Mouse (Mus musculus) kidney, adult 2 months (tissue): ENCODE results near the gene Gpat2. TPM values are rescaled to one million over a fixed set of nuclear protein-coding genes. Genes with fewer than 3 reads are reported as not detected.
A peak's percentile ranks its signal among the peaks of the same experiment; 100 is the strongest.

Experiments
- DNase-seq: peaks from one replicate; pipeline ENCODE4 v3.0.0; 2021
- H3K27ac ChIP-seq: fragments of 200-500 bp; 2 replicates; pipeline ENCODE4 v1.5.1; 2012; ENCODE audit warnings: low read depth, low read length, control low read depth, inconsistent platforms; ENCODE audit not compliant: insufficient read depth
- H3K27me3 ChIP-seq: fragments of 200-500 bp; replicated peaks from 2 replicates; pipeline ENCODE4 v1.6.1; 2012; ENCODE audit warnings: mild to moderate bottlenecking, moderate library complexity, low read length, inconsistent platforms; ENCODE audit not compliant: control insufficient read depth, insufficient read depth
- H3K36me3 ChIP-seq: fragments of 200-500 bp; 2 replicates; pipeline ENCODE4 v1.6.1; 2012; ENCODE audit warnings: mild to moderate bottlenecking, moderate library complexity, low read length, inconsistent platforms; ENCODE audit not compliant: control insufficient read depth, insufficient read depth
- H3K4me1 ChIP-seq: fragments of 200-500 bp; 2 replicates; pipeline ENCODE4 v1.6.1; 2011; ENCODE audit warnings: low read length; ENCODE audit not compliant: control insufficient read depth, insufficient read depth
- H3K4me3 ChIP-seq: fragments of 200-500 bp; 2 replicates; pipeline ENCODE4 v1.5.1; 2011; ENCODE audit warnings: mild to moderate bottlenecking, low read depth, low read length, control low read depth; ENCODE audit not compliant: insufficient read depth
- CTCF ChIP-seq: fragments of 200-500 bp; conservative IDR thresholded peaks from 2 replicates; pipeline ENCODE4 v1.5.1; 2011; ENCODE audit warnings: low read depth, mild to moderate bottlenecking, control low read depth, low read length, moderate library complexity, mixed read lengths; ENCODE audit not compliant: insufficient read depth, insufficient read length
- POLR2A ChIP-seq: fragments of 200-500 bp; IDR thresholded peaks from one replicate; pipeline ENCODE4 v1.6.1; 2011; ENCODE audit warnings: low read depth, low read length, control low read depth
- WGBS: fragments of 180-500 bp; shearing (Covaris S2); methylation state at CpG from one replicate; pipeline ENCODE4 v1.1.7; 2018; 5-methylcytosine and 5-hydroxymethylcytosine counted together
- polyA plus RNA-seq: library from polyadenylated mRNA; depleted of rRNA; stranded (reverse); fragments of >200 nt; gene quantifications from 2 replicates; pipeline ENCODE4 v1.2.3, GENCODE M21; 2012; rRNA removed

Gpat2 gene
- polyA plus RNA-seq, 1 experiment, result 1.4 TPM

DNA sequence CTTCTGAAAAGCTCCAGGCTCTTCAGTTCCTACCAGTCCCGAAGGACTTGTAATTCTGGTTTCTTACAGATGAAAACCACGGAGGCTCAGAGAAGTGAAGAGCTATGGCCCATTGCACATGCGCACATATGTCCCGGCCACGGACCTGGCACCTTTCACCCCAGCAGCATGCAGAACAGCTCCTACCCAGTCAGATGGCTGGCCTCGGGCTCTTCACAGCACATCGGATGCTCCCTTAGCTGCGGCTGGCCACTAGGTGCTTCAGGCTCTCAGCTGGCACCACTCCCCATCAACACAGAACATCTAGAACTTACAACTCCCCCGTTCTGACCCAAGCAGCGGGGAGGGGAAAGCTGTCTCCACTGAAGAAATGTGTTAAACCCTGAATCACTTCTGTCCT, 54.8 kb downstream of the Gpat2 start:
- 0 out of 2 replicates have a peak, but pooled peaks cover 5% of the 10 kb centered on the region for H3K4me1 ChIP-seq
- no peak overlapping the region for H3K4me3 ChIP-seq

DNA sequence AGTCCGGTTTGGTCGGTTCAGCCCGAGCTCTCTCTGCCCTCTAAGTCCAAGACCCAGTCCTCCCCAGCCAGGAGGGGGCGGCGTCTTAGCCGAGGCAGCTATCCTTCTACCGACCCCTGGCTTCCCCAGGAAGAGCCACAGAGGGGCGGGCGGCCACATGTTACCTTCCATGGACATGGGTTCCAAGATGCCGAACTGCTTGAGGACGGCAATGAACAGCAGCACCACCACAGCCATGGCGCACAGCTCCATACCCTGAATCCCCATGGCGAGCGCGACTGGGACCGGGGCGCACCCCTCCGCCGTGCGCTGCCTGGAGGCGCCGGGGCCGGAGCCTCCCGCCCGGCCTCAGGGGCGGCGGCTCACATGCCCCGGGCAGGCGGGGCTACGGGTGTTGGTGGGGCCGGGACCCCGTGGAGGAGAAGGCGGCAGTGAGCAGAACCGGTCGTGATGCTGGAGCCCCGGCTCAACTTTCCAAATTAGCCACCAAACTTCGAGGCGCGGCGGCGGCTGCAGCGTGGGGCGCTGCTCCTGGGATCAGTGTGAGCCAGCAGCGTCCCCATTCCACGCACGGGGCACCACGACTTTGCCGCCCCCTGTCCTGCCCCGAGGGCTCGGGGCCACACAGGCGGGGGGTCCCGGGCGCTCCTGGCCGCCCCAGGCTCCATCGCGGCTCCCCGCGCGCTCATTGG, 57.0 kb downstream of the Gpat2 start:
- Histone ChIP-seq H3K36me3 (no peaks in the 10 kb centered on the region), H3K27me3 (no peaks in the 10 kb centered on the region; the same call in 1 of the 2 replicates), H3K27ac (no peak overlapping the region), H3K4me3 (peak overlapping the region; percentile 50), H3K4me1 (0 out of 2 replicates have a peak, but pooled peaks cover 5% of the 10 kb centered on the region)
- DNase-seq, result no peak
- TF ChIP-seq POLR2A (no peak), CTCF (no peak)
- WGBS, result under 1% methylated on average over 59 of the region's 59 CpGs

More for the DNA sequence above, 54.8 kb downstream of the Gpat2 start:
- WGBS, result 56% methylated on average over 10 of the region's 10 CpGs
- no peaks in the 10 kb centered on the region for H3K36me3 ChIP-seq
- no peaks in the 10 kb centered on the region; the same call in 1 of the 2 replicates for H3K27me3 ChIP-seq
- no peak overlapping the region for H3K27ac ChIP-seq
- no peak for DNase-seq
- TF ChIP-seq POLR2A (no peak), CTCF (no peak)

DNA sequence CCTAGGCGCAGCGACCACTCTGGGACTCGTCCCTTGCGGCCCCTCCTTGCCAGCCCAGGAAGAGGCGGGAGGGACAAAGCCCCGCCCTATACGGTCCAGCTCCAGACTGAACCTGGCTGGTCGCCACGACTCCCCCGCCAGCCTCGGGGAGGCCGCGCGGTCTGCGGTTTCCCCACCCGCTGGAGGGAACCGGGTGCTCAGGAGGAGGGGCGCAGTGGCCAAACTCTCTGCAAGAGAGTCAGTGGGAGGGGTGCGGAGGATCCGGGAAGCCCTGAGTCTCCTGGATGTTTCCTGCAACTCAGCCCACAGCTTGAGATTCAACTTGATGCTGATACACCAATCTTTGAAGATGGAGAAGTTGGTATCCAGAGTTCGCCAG, 57.5 kb downstream of the Gpat2 start:
- TF ChIP-seq CTCF (no peak), POLR2A (no peak)

GRCm38 (mm10) chr2:127483001-127483400, 58.0 kb downstream of the Gpat2 start:
- Histone ChIP-seq H3K27me3 (no peaks in the 10 kb centered on the region; the same call in 1 of the 2 replicates), H3K36me3 (no peaks in the 10 kb centered on the region), H3K4me3 (peak overlapping the region; percentile 50; the same call in 1 of the 2 replicates), H3K27ac (peak overlapping the region; percentile 25), H3K4me1 (0 out of 2 replicates have a peak, but pooled peaks cover 5% of the 10 kb centered on the region)
- TF ChIP-seq POLR2A (no peak), CTCF (no peak)
- WGBS, result 2% methylated on average over 21 of the region's 21 CpGs
- DNase-seq, result peak; percentile 35

More for the DNA sequence above, 57.5 kb downstream of the Gpat2 start:
- Histone ChIP-seq H3K4me1 (0 out of 2 replicates have a peak, but pooled peaks cover 5% of the 10 kb centered on the region), H3K27me3 (no peaks in the 10 kb centered on the region; the same call in 1 of the 2 replicates), H3K36me3 (no peaks in the 10 kb centered on the region), H3K27ac (peak overlapping the region; percentile 25), H3K4me3 (peak overlapping the region; percentile 50)
- peak; percentile 82 for DNase-seq
- whole genome bisulfite sequencing, result under 1% methylated on average over 21 of the region's 21 CpGs

GRCm38 (mm10) chr2:127484476-127485170, 59.6 kb downstream of the Gpat2 start:
- peak; percentile 88 for DNase-seq
- Histone ChIP-seq H3K27ac (no peak overlapping the region), H3K4me3 (no peak overlapping the region), H3K27me3 (no peaks in the 10 kb centered on the region; the same call in 1 of the 2 replicates), H3K4me1 (0 out of 2 replicates have a peak, but pooled peaks cover 5% of the 10 kb centered on the region), H3K36me3 (no peaks in the 10 kb centered on the region)
- TF ChIP-seq CTCF (no peak), POLR2A (no peak)
- WGBS, result 11% methylated on average over 19 of the region's 19 CpGs

Other genes with a start within 250 kb of the Gpat2 start
- 2.8 TPM in 2 replicates for gene 1810024B03Rik, start 216.9 kb upstream of the Gpat2 start, polyA plus RNA-seq
- 45.9 and 46.8 TPM in 2 replicates for gene Snrnp200, start 216.8 kb upstream of the Gpat2 start, polyA plus RNA-seq
- 101 and 114 TPM in 2 replicates for gene Ciao1, start 177.4 kb upstream of the Gpat2 start, polyA plus RNA-seq
- gene Tmem127, start 177.3 kb upstream of the Gpat2 start, polyA plus RNA-seq, result 90.0 and 105 TPM in 2 replicates
- gene Stard7, start 155.0 kb upstream of the Gpat2 start, polyA plus RNA-seq, result 57.2 and 62.2 TPM in 2 replicates
- 1.0 and 5.7 TPM in 2 replicates for gene Dusp2, start 89.0 kb upstream of the Gpat2 start, polyA plus RNA-seq
- gene Astl, start 86.6 kb upstream of the Gpat2 start, polyA plus RNA-seq, result not detected in 2 replicates
- 64.7 and 68.2 TPM in 2 replicates for gene Adra2b, start 62.0 kb upstream of the Gpat2 start, polyA plus RNA-seq
- gene Fahd2a, start 19.4 kb downstream of the Gpat2 start, polyA plus RNA-seq, result 71.9 and 86.5 TPM in 2 replicates
- gene Kcnip3, start 96.9 kb downstream of the Gpat2 start, polyA plus RNA-seq, result 4.1 and 4.7 TPM in 2 replicates
- 15.6 and 20.5 TPM in 2 replicates for gene Prom2, start 116.3 kb downstream of the Gpat2 start, polyA plus RNA-seq
- gene Zfp661, start 161.9 kb downstream of the Gpat2 start, polyA plus RNA-seq, result 3.1 and 4.1 TPM in 2 replicates
- gene Mrps5, start 162.0 kb downstream of the Gpat2 start, polyA plus RNA-seq, result 72.0 and 90.4 TPM in 2 replicates
- 91.2 and 91.5 TPM in 2 replicates for gene Mal, start 231.5 kb downstream of the Gpat2 start, polyA plus RNA-seq